Mouse (Mus musculus): ENCODE measurements around the gene Qrfp. TPM values are rescaled to one million over a fixed set of nuclear protein-coding genes. Genes with fewer than 3 reads are reported as not detected.
A peak's percentile ranks its signal among the peaks of the same experiment; 100 is the strongest.

Qrfp gene
- 0.93 and 1.1 TPM in 2 replicates for polyA plus RNA-seq (2012; rRNA removed)

- Histone ChIP-seq H3K4me3 (ENCODE audit: extremely low read depth, insufficient read depth, insufficient read length) (peak within 1 kb of the TSS; percentile 53), H3K27me3 (ENCODE audit: control insufficient read depth, insufficient read depth, low read length) (no peaks in the 10 kb centered on the region), H3K27ac (ENCODE audit: insufficient read depth, low read length) (peak within 1 kb of the TSS; percentile 55), H3K36me3 (ENCODE audit: control insufficient read depth, insufficient read depth, low read length) (no peaks in the 10 kb centered on the region), H3K4me1 (ENCODE audit: control insufficient read depth, insufficient read depth, insufficient read length) (peaks cover 20% of the 10 kb centered on the region; the same call in 1 of the 2 replicates)
- peak in 1 of 2 experiments; percentile 34 for DNase-seq (ENCODE audit: low read depth in 1 of 2, low spot score in 2 of 2)
- TF ChIP-seq POLR2A (IDR thresholded peaks at IDR 0.05; ENCODE audit: low read depth, low read length) (no peak), CTCF (IDR thresholded peaks at IDR 0.05; ENCODE audit: extremely low read depth, insufficient read depth, insufficient read length, insufficient replicate concordance) (no peak)
- 22% methylated on average over 12 of the region's 12 CpGs for WGBS
Measured at GRCm38 (mm10) chr2:31810444-31810843, at the start of gene Qrfp. Gene Qrfp (minus strand): TSS chr2:31810580.

- Histone ChIP-seq H3K4me1 (ENCODE audit: control insufficient read depth, insufficient read depth, insufficient read length) (no peaks in the 10 kb centered on the region), H3K4me3 (ENCODE audit: extremely low read depth, insufficient read depth, insufficient read length) (no peak overlapping the region), H3K27ac (ENCODE audit: insufficient read depth, low read length) (no peak overlapping the region), H3K36me3 (ENCODE audit: control insufficient read depth, insufficient read depth, low read length) (no peaks in the 10 kb centered on the region), H3K27me3 (ENCODE audit: control insufficient read depth, insufficient read depth, low read length) (no peaks in the 10 kb centered on the region)
- no peak for DNase-seq (ENCODE audit: low read depth in 1 of 2, low spot score in 2 of 2)
- no peak for TF ChIP-seq CTCF (IDR thresholded peaks at IDR 0.05; ENCODE audit: extremely low read depth, insufficient read depth, insufficient read length, insufficient replicate concordance)
- no peak for TF ChIP-seq POLR2A (IDR thresholded peaks at IDR 0.05; ENCODE audit: low read depth, low read length)
- WGBS: 77% methylated on average over 12 of the region's 12 CpGs
Measured at GRCm38 (mm10) chr2:31858500-31858899, 48.1 kb upstream of the Qrfp start.

GRCm38 (mm10) chr2:31857180-31857579 is 46.8 kb upstream of the Qrfp start:
- H3K27ac ChIP-seq (ENCODE audit: insufficient read depth, low read length): no peak overlapping the region
- no peaks in the 10 kb centered on the region for H3K27me3 ChIP-seq (ENCODE audit: control insufficient read depth, insufficient read depth, low read length)
- no peaks in the 10 kb centered on the region for H3K36me3 ChIP-seq (ENCODE audit: control insufficient read depth, insufficient read depth, low read length)
- TF ChIP-seq CTCF (IDR thresholded peaks at IDR 0.05; ENCODE audit: extremely low read depth, insufficient read depth, insufficient read length, insufficient replicate concordance) (no peak), POLR2A (IDR thresholded peaks at IDR 0.05; ENCODE audit: low read depth, low read length) (no peak)
- DNase-seq (ENCODE audit: low read depth in 1 of 2, low spot score in 2 of 2): no peak
- no peaks in the 10 kb centered on the region for H3K4me1 ChIP-seq (ENCODE audit: control insufficient read depth, insufficient read depth, insufficient read length)
- WGBS: 75% methylated on average over 6 of the region's 6 CpGs
- no peak overlapping the region for H3K4me3 ChIP-seq (ENCODE audit: extremely low read depth, insufficient read depth, insufficient read length)

DNA sequence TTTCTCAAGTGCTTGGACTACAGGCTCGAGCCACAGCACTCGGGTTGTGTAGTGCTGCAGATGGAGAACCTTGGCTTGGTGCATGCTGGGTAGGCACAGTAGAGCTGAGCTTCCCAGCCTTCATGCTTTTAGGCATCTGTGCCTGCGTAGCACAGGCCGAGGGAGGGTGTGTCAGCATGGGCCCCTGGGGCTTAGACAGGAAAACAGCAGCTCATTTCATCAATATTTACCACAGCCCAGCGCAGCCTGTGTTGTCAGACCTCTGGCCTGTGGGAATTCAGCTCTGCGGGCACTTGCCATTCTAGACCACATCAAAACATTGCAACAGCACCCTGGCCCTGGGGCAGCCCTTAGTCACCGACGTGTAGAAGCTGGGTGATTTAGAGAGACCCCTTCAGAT is 45.6 kb upstream of the Qrfp start:
- TF ChIP-seq CTCF (IDR thresholded peaks at IDR 0.05; ENCODE audit: extremely low read depth, insufficient read depth, insufficient read length, insufficient replicate concordance): no peak
- no peak for TF ChIP-seq POLR2A (IDR thresholded peaks at IDR 0.05; ENCODE audit: low read depth, low read length)
- DNase-seq (ENCODE audit: low read depth in 1 of 2, low spot score in 2 of 2): no peak
- no peak overlapping the region for H3K27ac ChIP-seq (ENCODE audit: insufficient read depth, low read length)
- no peaks in the 10 kb centered on the region for H3K36me3 ChIP-seq (ENCODE audit: control insufficient read depth, insufficient read depth, low read length)
- H3K27me3 ChIP-seq (ENCODE audit: control insufficient read depth, insufficient read depth, low read length): no peaks in the 10 kb centered on the region
- no peak overlapping the region for H3K4me3 ChIP-seq (ENCODE audit: extremely low read depth, insufficient read depth, insufficient read length)
- no peaks in the 10 kb centered on the region for H3K4me1 ChIP-seq (ENCODE audit: control insufficient read depth, insufficient read depth, insufficient read length)
- WGBS: 33% methylated on average over 8 of the region's 8 CpGs

DNA sequence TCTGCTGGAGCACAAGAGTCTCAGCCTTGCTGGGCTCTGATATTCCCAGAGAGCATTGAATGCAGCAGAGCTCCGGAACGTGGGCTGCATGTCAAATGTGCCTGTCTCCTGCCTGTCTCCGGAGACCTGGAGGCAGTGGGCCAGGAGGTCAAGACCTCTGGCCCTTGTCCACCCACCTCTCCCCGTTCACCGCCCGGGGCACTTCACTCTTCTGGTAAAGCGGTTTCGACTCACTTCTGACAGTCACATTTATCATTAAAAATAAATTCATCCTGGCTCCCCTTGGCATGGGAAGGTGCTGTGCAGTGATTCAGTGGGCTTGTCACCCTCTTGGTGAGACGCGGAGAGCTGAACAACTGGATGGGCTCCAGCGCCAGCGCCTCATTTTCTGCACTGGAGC is 39.8 kb upstream of the Qrfp start:
- Histone ChIP-seq H3K4me3 (ENCODE audit: extremely low read depth, insufficient read depth, insufficient read length) (no peak overlapping the region), H3K27me3 (ENCODE audit: control insufficient read depth, insufficient read depth, low read length) (peaks cover 19% of the 10 kb centered on the region), H3K27ac (ENCODE audit: insufficient read depth, low read length) (no peak overlapping the region), H3K4me1 (ENCODE audit: control insufficient read depth, insufficient read depth, insufficient read length) (peaks cover 9% of the 10 kb centered on the region; the same call in 1 of the 2 replicates), H3K36me3 (ENCODE audit: control insufficient read depth, insufficient read depth, low read length) (no peaks in the 10 kb centered on the region)
- DNase-seq (ENCODE audit: low read depth in 1 of 2, low spot score in 2 of 2): no peak
- WGBS: 85% methylated on average over 12 of the region's 12 CpGs
- no peak for TF ChIP-seq CTCF (IDR thresholded peaks at IDR 0.05; ENCODE audit: extremely low read depth, insufficient read depth, insufficient read length, insufficient replicate concordance)
- TF ChIP-seq POLR2A (IDR thresholded peaks at IDR 0.05; ENCODE audit: low read depth, low read length): no peak

GRCm38 (mm10) chr2:31847908-31848307 is 37.5 kb upstream of the Qrfp start:
- Histone ChIP-seq H3K27me3 (ENCODE audit: control insufficient read depth, insufficient read depth, low read length) (peaks cover 24% of the 10 kb centered on the region), H3K4me3 (ENCODE audit: extremely low read depth, insufficient read depth, insufficient read length) (no peak overlapping the region), H3K27ac (ENCODE audit: insufficient read depth, low read length) (no peak overlapping the region), H3K4me1 (ENCODE audit: control insufficient read depth, insufficient read depth, insufficient read length) (peaks cover 9% of the 10 kb centered on the region; the same call in 1 of the 2 replicates), H3K36me3 (ENCODE audit: control insufficient read depth, insufficient read depth, low read length) (no peaks in the 10 kb centered on the region)
- 30% methylated on average over 6 of the region's 6 CpGs for WGBS
- DNase-seq (ENCODE audit: low read depth in 1 of 2, low spot score in 2 of 2): peak; percentile 29 to 45
- TF ChIP-seq CTCF (IDR thresholded peaks at IDR 0.05; ENCODE audit: extremely low read depth, insufficient read depth, insufficient read length, insufficient replicate concordance) (peak; percentile 77), POLR2A (IDR thresholded peaks at IDR 0.05; ENCODE audit: low read depth, low read length) (no peak)

All from spleen, adult 2 months (tissue).